Mouse (Mus musculus) myocyte (in vitro differentiated cells): ENCODE measurements at regions not wholly inside any gene's neighbourhood (a gene's known extent, or its start where the extent isn't known, plus 50 kb on each side); places are given as distances from the start of the nearest gene placed in this dataset.

Experiments used
- CEBPB ChIP-seq: IDR thresholded peaks from 2 replicates; pipeline ENCODE4 v1.6.1; 2011; ENCODE audit warnings: mild to moderate bottlenecking, moderate library complexity; ENCODE audit not compliant: poor library complexity, insufficient read depth, severe bottlenecking
- E2F4 ChIP-seq: IDR thresholded peaks from one replicate; pipeline ENCODE4 v1.6.1; 2011; ENCODE audit warnings: mild to moderate bottlenecking, control low read depth, moderate library complexity; ENCODE audit not compliant: insufficient read depth
- MYOG ChIP-seq, 3 experiments: IDR thresholded peaks; one replicate each; pipeline ENCODE4 v1.6.1; 2011; ENCODE audit warnings: control low read depth in 2 of 3, low read depth in 2 of 3, mild to moderate bottlenecking in 2 of 3; ENCODE audit not compliant: insufficient read length in 2 of 3, control insufficient read depth in 1 of 3, insufficient read depth in 1 of 3
- POLR2A ChIP-seq: IDR thresholded peaks from one replicate; pipeline ENCODE4 v1.6.1; 2011; ENCODE audit warnings: low read depth, mild to moderate bottlenecking, control low read depth, moderate library complexity; ENCODE audit not compliant: insufficient read length
- POLR2AphosphoS2 ChIP-seq: IDR thresholded peaks from one replicate; pipeline ENCODE4 v1.6.1; 2011; ENCODE audit warnings: low read depth, control low read depth; ENCODE audit not compliant: insufficient read length
- SRF ChIP-seq: IDR thresholded peaks from one replicate; pipeline ENCODE4 v1.6.1; 2011; ENCODE audit warnings: low read depth; ENCODE audit not compliant: control insufficient read depth, insufficient read length
- TCF12 ChIP-seq: IDR thresholded peaks from one replicate; pipeline ENCODE4 v1.6.1; 2011; ENCODE audit warnings: mild to moderate bottlenecking, control low read depth; ENCODE audit not compliant: poor library complexity, insufficient read depth, severe bottlenecking
- USF1 ChIP-seq: IDR thresholded peaks from one replicate; pipeline ENCODE4 v1.6.1; 2011; ENCODE audit warnings: low read depth, mild to moderate bottlenecking, control low read depth, moderate library complexity

DNA sequence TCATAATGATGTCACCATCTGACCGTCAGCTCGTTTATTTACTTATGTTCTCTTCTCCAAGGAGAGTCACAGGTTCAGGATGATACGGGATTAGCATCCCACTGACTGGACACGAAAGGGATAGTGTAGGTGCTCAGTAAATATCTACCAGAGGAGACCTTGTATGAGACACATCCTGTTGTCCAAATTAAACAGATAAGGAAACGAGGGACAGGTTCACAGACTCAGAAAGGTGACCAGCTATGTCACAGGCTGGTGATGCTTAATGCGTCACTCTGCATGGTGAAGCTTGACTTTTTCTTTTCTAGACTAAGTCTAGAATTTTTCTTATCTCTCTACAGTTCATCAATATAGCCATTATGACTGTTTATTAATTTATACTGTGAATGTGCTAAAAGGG lies 235.2 kb upstream of the Sall1 start:
- TF ChIP-seq E2F4 = no peak
- no peak for TF ChIP-seq POLR2A
- TF ChIP-seq POLR2AphosphoS2 = no peak
- TF ChIP-seq SRF = no peak
- no peak for TF ChIP-seq USF1
- no peak for TF ChIP-seq MYOG (IDR thresholded peaks at IDR 0.05; ENCODE audit: control insufficient read depth in 1 of 3, insufficient read depth in 1 of 3, insufficient read length in 2 of 3, low read depth in 2 of 3)
- no peak for TF ChIP-seq TCF12
- no peak for TF ChIP-seq CEBPB
